Mouse (Mus musculus) frontal cortex, postnatal 14 days (tissue): ENCODE results near the gene Hspb9.

ENCODE experiments used
- DNase-seq, 2 experiments: peaks; one replicate each; pipeline ENCODE4 v3.0.0; 2022; ENCODE audit warnings: low spot score in 2 of 2

Gene Hspb9

GRCm38 (mm10) chr11:100730477-100731205 is 17.0 kb downstream of the Hspb9 start:
- DNase-seq: no peak

- no peak for DNase-seq
Measured at GRCm38 (mm10) chr11:100735134-100735865, 21.6 kb downstream of the Hspb9 start.

GRCm38 (mm10) chr11:100735954-100736745 is 22.5 kb downstream of the Hspb9 start:
- no peak for DNase-seq

GRCm38 (mm10) chr11:100736746-100737080 is 23.1 kb downstream of the Hspb9 start:
- no peak for DNase-seq

- DNase-seq: no peak
Measured at GRCm38 (mm10) chr11:100737105-100737733, 23.6 kb downstream of the Hspb9 start.

GRCm38 (mm10) chr11:100738066-100738604 is 24.5 kb downstream of the Hspb9 start, which contains the start of gene Rab5c:
Gene Rab5c (minus strand): TSS chr11:100738215.
- peak; percentile 98 for DNase-seq

GRCm38 (mm10) chr11:100738749-100739148 is 25.1 kb downstream of the Hspb9 start:
- DNase-seq: no peak

GRCm38 (mm10) chr11:100741348-100741747 is 27.7 kb downstream of the Hspb9 start:
- DNase-seq: no peak

GRCm38 (mm10) chr11:100745085-100745484 is 31.4 kb downstream of the Hspb9 start:
- DNase-seq: no peak

GRCm38 (mm10) chr11:100746546-100746945 is 32.9 kb downstream of the Hspb9 start:
- no peak for DNase-seq

- no peak for DNase-seq
Measured at GRCm38 (mm10) chr11:100747114-100747513, 33.5 kb downstream of the Hspb9 start.

- DNase-seq: no peak
Measured at GRCm38 (mm10) chr11:100748620-100749019, 35.0 kb downstream of the Hspb9 start.

- no peak for DNase-seq
Measured at GRCm38 (mm10) chr11:100749469-100749868, 35.8 kb downstream of the Hspb9 start.

GRCm38 (mm10) chr11:100750127-100750526 is 36.5 kb downstream of the Hspb9 start:
- no peak for DNase-seq

GRCm38 (mm10) chr11:100752294-100752693 is 38.6 kb downstream of the Hspb9 start:
- DNase-seq: no peak

GRCm38 (mm10) chr11:100754021-100754692 is 40.5 kb downstream of the Hspb9 start:
- DNase-seq: peak in 1 of 2 experiments; percentile 56

GRCm38 (mm10) chr11:100754693-100755057 is 41.0 kb downstream of the Hspb9 start:
- DNase-seq: no peak

- no peak for DNase-seq
Measured at GRCm38 (mm10) chr11:100756476-100756875, 42.8 kb downstream of the Hspb9 start.

- no peak for DNase-seq
Measured at GRCm38 (mm10) chr11:100757566-100757965, 43.9 kb downstream of the Hspb9 start.

GRCm38 (mm10) chr11:100758707-100759610 is 45.3 kb downstream of the Hspb9 start:
- no peak for DNase-seq
